Mouse (Mus musculus) heart, adult 11 months (tissue): ENCODE measurements around the gene Gcgr.
"Not testable (repeated sequence)": the region's sequence is repeated elsewhere in the genome, so short reads cannot be mapped to it uniquely, and the experiment has no call there.

Experiments used
- DNase-seq: peaks from one replicate; pipeline ENCODE4 v3.0.0; 2022

Gene Gcgr

GRCm38 (mm10) chr11:120507611-120508289, 22.7 kb upstream of the Gcgr start:
- DNase-seq, result no peak

GRCm38 (mm10) chr11:120508290-120508870, 22.1 kb upstream of the Gcgr start:
- DNase-seq, result no peak

- DNase-seq, result no peak
Observed at GRCm38 (mm10) chr11:120509940-120510339, 20.6 kb upstream of the Gcgr start.

GRCm38 (mm10) chr11:120510375-120511030, 20.0 kb upstream of the Gcgr start:
- no peak for DNase-seq

GRCm38 (mm10) chr11:120512790-120513453, 17.6 kb upstream of the Gcgr start:
- DNase-seq, result no peak

GRCm38 (mm10) chr11:120514262-120514661, 16.2 kb upstream of the Gcgr start:
- DNase-seq, result not testable (repeated sequence)

GRCm38 (mm10) chr11:120515611-120516010, 14.9 kb upstream of the Gcgr start:
- peak; percentile 98 for DNase-seq

GRCm38 (mm10) chr11:120517147-120517546, 13.4 kb upstream of the Gcgr start:
- DNase-seq, result peak; percentile 90

GRCm38 (mm10) chr11:120518027-120518426, 12.5 kb upstream of the Gcgr start:
- peak; percentile 99 for DNase-seq

- peak; percentile 91 for DNase-seq
Observed at GRCm38 (mm10) chr11:120518558-120518957, 11.9 kb upstream of the Gcgr start.

GRCm38 (mm10) chr11:120519738-120520137, 10.8 kb upstream of the Gcgr start:
- peak; percentile 99 for DNase-seq

- peak; percentile 90 for DNase-seq
Observed at GRCm38 (mm10) chr11:120520498-120520897, 10.0 kb upstream of the Gcgr start.

- peak; percentile 97 for DNase-seq
Observed at GRCm38 (mm10) chr11:120520967-120521540, 9.4 kb upstream of the Gcgr start.

GRCm38 (mm10) chr11:120522581-120522980, 7.9 kb upstream of the Gcgr start:
- DNase-seq, result no peak

GRCm38 (mm10) chr11:120525959-120526358, 4.5 kb upstream of the Gcgr start:
- DNase-seq, result no peak

- no peak for DNase-seq
Observed at GRCm38 (mm10) chr11:120527690-120528354, 2.7 kb upstream of the Gcgr start.

- no peak for DNase-seq
Observed at GRCm38 (mm10) chr11:120528903-120529302, 1.6 kb upstream of the Gcgr start.

- DNase-seq, result no peak
Observed at GRCm38 (mm10) chr11:120531646-120532045, 1.1 kb downstream of the Gcgr start.

- DNase-seq, result peak; percentile 91
Observed at GRCm38 (mm10) chr11:120534093-120534492, 3.6 kb downstream of the Gcgr start.

GRCm38 (mm10) chr11:120535145-120535544, 4.6 kb downstream of the Gcgr start:
- peak; percentile 93 for DNase-seq

GRCm38 (mm10) chr11:120535804-120536203, 5.3 kb downstream of the Gcgr start:
- DNase-seq, result no peak

- peak; percentile 98 for DNase-seq
Observed at GRCm38 (mm10) chr11:120538485-120538884, 8.0 kb downstream of the Gcgr start.

GRCm38 (mm10) chr11:120538955-120539284, 8.4 kb downstream of the Gcgr start:
- no peak for DNase-seq
